Mouse (Mus musculus) neutrophil, adult 65 days (primary cell): ENCODE data around the gene Tmem164. TPM values are rescaled to one million over a fixed set of nuclear protein-coding genes. Genes with fewer than 3 reads are reported as not detected.

Source experiments
- total RNA-seq: library from RNA; stranded (reverse); gene quantifications from 2 replicates; pipeline ENCODE4 v1.2.4, GENCODE M21; 2023

The Tmem164 gene
- 84.7 and 111 TPM in 2 replicates for total RNA-seq

DNA sequence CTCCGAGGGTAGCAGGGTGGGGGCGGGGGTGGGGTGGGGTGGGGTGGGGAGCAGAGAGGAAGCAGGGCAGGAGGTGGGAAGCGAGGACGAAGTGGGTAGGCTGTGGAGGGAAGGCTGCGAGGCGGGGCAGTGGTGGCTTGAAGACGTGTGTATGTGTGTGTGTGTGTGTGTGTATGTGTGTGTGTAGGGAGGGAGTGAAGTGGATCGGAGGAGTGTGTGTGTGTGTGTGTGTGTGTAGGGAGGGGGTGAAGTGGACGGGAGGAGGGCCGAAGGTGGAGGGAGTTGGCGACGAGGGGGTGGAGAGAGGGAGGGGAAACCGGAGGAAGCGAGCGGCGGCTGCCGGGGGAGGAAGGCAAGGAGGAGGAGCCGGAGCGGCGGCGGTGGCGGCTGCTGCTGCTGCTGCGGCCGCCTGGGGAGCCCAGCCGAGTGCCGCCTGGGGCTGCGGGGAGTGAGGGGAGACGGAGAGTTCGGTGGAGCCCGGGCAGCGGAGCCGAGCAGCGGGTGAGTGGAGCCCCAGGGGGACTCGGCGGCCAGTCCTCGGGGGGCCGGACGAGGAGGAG, at the start of gene Tmem164:
TSS of gene Tmem164 (plus strand) at position 351 of the 560 bp plus-strand sequence.

